Comparison of ENCODE assay signal across 28 mouse cellular contexts in genomic region chr9:35459594-35459993, GRCm38 (mm10). TPM values are rescaled to one million over a fixed set of nuclear protein-coding genes. Genes with fewer than 3 reads are reported as not detected.
A peak's percentile ranks its signal among the peaks of the same experiment; 100 is the strongest.
DNase-seq lines count a peak whose midpoint lies in the region; ATAC-seq lines count a peak whose summit lies in the region.
"Had no signal": no experiment of that assay in that cellular context is flagged by ENCODE, and none has a peak within 500 bp of the region (broad histone marks: within the 10 kb centered on the region; RNA-seq: fewer than 3 reads in every experiment).

No protein-coding gene starts in this region.

- ATAC-seq in activated CD4-positive, CD25-positive, alpha-beta regulatory T cell, adult 4 months: peak; percentile 87
- ATAC-seq: forebrain, embryonic 16.5 days had no signal

- intact Hi-C loops in heart, postnatal 36 days (cut with DNase I): no loop called here
- intact Hi-C loops in left cerebral cortex, postnatal 36 days (cut with DNase I): no loop called here
- intact Hi-C loops in heart, postnatal 10 days (cut with DNase I): no loop called here

- peak; percentile 70 for DNase-seq in heart, adult 11 months
- DNase-seq in heart, postnatal 36 days: no peak
- DNase-seq in thymus, postnatal 0 days (ENCODE audit: low spot score): peak; percentile 20
- DNase-seq in thymus, postnatal 14 days: no peak
- no peak for DNase-seq in left cerebral cortex, postnatal 36 days (ENCODE audit: low spot score in 2 of 2)
- DNase-seq in heart, postnatal 10 days: no peak
- DNase-seq: adrenal gland, postnatal 10 days; B cell, adult 2 months; cerebellum, adult 11 months; cerebellum, adult 8-10 months; cerebellum, postnatal 25 days; gastrocnemius, postnatal 10 days; heart, adult 2 months had no signal

RNA-seq across cellular contexts. Expression of gene Cdon, which starts 38.7 kb away (rescaled TPM):
- 10 to 100 TPM; 13.3 to 16.2 TPM for total RNA-seq in heart, postnatal 36 days (2021)
- polyA plus RNA-seq in thymus, postnatal 0 days (2015; fragmentation: Nextera tagmentation; extraction: Ambion mirVana): 1.5 and 2.0 TPM in 2 replicates
- 1 to 10 TPM; 2.4 to 4.4 TPM for polyA plus RNA-seq in activated CD4-positive, CD25-positive, alpha-beta regulatory T cell, adult 4 months (2017; shearing (Covaris generic))
- total RNA-seq in left cerebral cortex, postnatal 36 days (2021): 1 to 10 TPM; 8.0 to 9.1 TPM
- 10 to 100 TPM; 19.7 to 31.2 TPM for total RNA-seq in heart, postnatal 10 days (2021)

RNA-seq across cellular contexts. Expression of gene Gm1113, which starts 58.5 kb away (rescaled TPM):
- not detected for total RNA-seq in heart, postnatal 36 days (2021)
- polyA plus RNA-seq in thymus, postnatal 0 days (2015; fragmentation: Nextera tagmentation; extraction: Ambion mirVana): 0.07 TPM in 1 of 2 replicates, not detected in the other
- polyA plus RNA-seq in activated CD4-positive, CD25-positive, alpha-beta regulatory T cell, adult 4 months (2017; shearing (Covaris generic)): not detected
- not detected for total RNA-seq in left cerebral cortex, postnatal 36 days (2021)
- not detected for total RNA-seq in heart, postnatal 10 days (2021)
- total RNA-seq: adrenal gland, postnatal 10 days; adrenal gland, postnatal 4 days; ES-E14; gastrocnemius, postnatal 10 days; gastrocnemius, postnatal 4 days; heart, adult 2 months; heart, postnatal 25 days had no signal
- polyA plus RNA-seq: brain, embryonic 14.5 days; cortical plate, adult 2 months; embryonic facial prominence, embryonic 13.5 days; forebrain, embryonic 12.5 days; forebrain, embryonic 16.5 days; frontal cortex, adult 2 months; heart, adult 2 months; heart, embryonic 11.5 days; heart, embryonic 15.5 days; hindbrain, embryonic 11.5 days; hindbrain, embryonic 15.5 days had no signal

Comparison
In these comparisons a context has a peak if more than half of its experiments do, and no peak if none do; other contexts are left out.
1. DNase-seq: peak in heart, adult 11 months (single experiment) and thymus, postnatal 0 days (single experiment); none in heart, postnatal 36 days (0 of 2), thymus, postnatal 14 days (single experiment), left cerebral cortex, postnatal 36 days (0 of 2) and heart, postnatal 10 days (0 of 2).